Mouse (Mus musculus) adrenal gland (tissue): ENCODE data around the gene Cntn3.
"Not testable (repeated sequence)": the region's sequence is repeated elsewhere in the genome, so short reads cannot be mapped to it uniquely, and the experiment has no call there.

ENCODE experiments used
- intact Hi-C: fragments of 180-260 bp; cut with DNase I; formaldehyde crosslinking; loops from one replicate; pipeline ENCODE4 v1.15.1; 2025
- long read RNA-seq, 2 experiments: library from polyadenylated mRNA; unstranded; transcript quantifications; one replicate each; pipeline ENCODE4 v2.0.0; 2020; ENCODE audit warnings: borderline replicate concordance in 1 of 2; ENCODE audit not compliant: insufficient replicate concordance in 1 of 2

Gene Cntn3
- long read RNA-seq, experiment 1 = 0 reads
- long read RNA-seq, experiment 2 = 0 reads

DNA sequence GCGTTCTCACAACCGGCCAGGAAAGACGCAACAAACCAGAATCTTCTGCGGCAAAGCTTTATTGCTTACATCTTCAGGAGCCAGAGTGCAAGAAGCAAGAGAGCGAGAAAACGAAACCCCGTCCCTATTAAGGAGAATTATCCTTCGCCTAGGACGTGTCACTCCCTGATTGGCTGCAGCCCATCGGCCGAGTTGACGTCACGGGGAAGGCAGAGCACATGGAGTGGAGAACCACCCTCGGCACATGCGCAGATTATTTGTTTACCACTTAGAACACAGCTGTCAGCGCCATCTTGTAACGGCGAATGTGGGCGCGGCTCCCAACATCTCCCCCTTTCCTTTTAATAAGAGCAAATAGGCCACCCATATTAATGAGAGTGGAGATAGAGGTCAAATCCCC lies at the start of gene Cntn3:
Gene Cntn3 (minus strand): TSS at position 101 of the 400 bp plus-strand sequence.
- intact Hi-C loops = not testable (repeated sequence)

DNA sequence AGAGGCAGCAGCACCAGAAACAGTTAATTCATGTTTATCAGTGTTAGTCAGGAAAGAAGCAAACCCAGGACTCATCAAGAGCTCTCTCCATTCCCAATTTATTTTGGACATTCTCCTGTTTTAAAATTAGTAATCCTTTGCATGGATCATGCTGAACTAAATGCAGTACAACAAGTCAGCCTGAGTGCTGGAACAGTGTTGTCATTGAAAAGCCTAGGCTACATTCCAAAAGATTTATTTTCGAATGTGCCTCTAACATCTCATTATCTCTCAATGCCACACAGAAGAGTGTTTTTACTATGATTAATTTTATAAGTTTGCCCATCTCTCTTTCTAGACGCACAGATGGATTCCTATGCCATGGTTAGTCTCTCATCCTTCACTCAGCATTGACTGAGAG lies 27.9 kb upstream of the Cntn3 start:
- intact Hi-C loops = no loop called here

- intact Hi-C loops = no loop called here
Measured at GRCm38 (mm10) chr6:102597756-102598155, 24.9 kb upstream of the Cntn3 start.

- intact Hi-C loops = no loop called here
Measured at GRCm38 (mm10) chr6:102590151-102590550, 17.2 kb upstream of the Cntn3 start.

- intact Hi-C loops = no loop called here
Measured at GRCm38 (mm10) chr6:102589311-102589710, 16.4 kb upstream of the Cntn3 start.

- intact Hi-C loops = no loop called here
Measured at GRCm38 (mm10) chr6:102586056-102586455, 13.2 kb upstream of the Cntn3 start.

DNA sequence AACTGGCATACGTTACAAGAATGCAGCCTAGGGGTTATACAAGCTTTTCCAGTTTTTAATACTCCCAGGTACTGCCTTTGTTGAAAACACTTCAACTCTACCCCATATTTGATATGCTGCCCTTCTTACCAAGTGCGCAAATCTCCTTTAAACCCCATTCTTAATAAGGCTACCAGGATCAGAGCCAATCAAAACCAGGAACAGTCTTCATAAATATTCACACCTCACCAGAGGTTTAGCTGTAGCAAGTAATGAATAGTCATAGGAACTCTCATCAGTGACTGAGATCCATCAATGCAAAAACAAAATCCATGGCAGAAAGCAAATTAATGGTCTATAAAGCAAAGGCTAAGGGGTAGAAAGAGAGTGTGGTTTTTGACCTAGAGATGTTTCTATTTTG lies 10.7 kb upstream of the Cntn3 start:
- intact Hi-C loops = no loop called here

GRCm38 (mm10) chr6:102567496-102567895 lies 5.4 kb downstream of the Cntn3 start:
- intact Hi-C loops = no loop called here

- intact Hi-C loops = no loop called here
Measured at GRCm38 (mm10) chr6:102565228-102565627, 7.7 kb downstream of the Cntn3 start.

- intact Hi-C loops = no loop called here
Measured at GRCm38 (mm10) chr6:102564011-102564731, 8.7 kb downstream of the Cntn3 start.

GRCm38 (mm10) chr6:102563431-102563830 lies 9.5 kb downstream of the Cntn3 start:
- intact Hi-C loops = no loop called here

GRCm38 (mm10) chr6:102557521-102557920 lies 15.4 kb downstream of the Cntn3 start:
- intact Hi-C loops = no loop called here

GRCm38 (mm10) chr6:102556497-102556896 lies 16.4 kb downstream of the Cntn3 start:
- intact Hi-C loops = no loop called here

DNA sequence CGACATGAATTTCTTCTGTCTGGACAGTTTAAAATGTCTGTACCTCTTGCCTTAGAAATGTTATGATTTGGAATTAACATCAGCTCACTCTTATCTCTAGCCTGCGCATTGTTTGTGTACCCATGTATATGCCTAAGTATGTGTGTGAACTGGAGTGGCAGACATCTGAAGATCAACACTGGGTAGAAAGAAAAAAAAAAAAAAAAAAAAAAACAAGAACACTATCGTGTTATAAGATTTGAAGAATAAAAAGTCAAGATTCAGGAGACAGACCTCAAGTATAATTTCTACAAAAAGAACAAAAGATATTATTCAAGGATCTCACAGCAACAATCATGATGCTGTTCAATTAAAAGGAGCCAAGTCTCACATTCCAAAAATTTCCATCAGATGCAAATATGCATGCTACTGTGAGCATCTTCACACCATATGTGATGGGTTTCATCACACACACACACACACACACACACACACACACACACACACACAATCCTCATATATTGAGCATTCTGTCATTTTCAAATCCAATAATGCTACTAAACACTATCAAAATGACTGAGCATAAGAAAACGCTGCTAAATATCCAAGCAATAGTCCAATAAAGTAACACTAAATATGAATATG lies 17.0 kb downstream of the Cntn3 start:
- intact Hi-C loops = no loop called here

- intact Hi-C loops = no loop called here
Measured at GRCm38 (mm10) chr6:102555067-102555657, 17.7 kb downstream of the Cntn3 start.

GRCm38 (mm10) chr6:102541633-102542412 lies 31.1 kb downstream of the Cntn3 start:
- intact Hi-C loops = no loop called here

GRCm38 (mm10) chr6:102535599-102535998 lies 37.3 kb downstream of the Cntn3 start:
- intact Hi-C loops = no loop called here

- intact Hi-C loops = no loop called here
Measured at GRCm38 (mm10) chr6:102523037-102523436, 49.9 kb downstream of the Cntn3 start.

GRCm38 (mm10) chr6:102520977-102521376 lies 51.9 kb downstream of the Cntn3 start:
- intact Hi-C loops = no loop called here

DNA sequence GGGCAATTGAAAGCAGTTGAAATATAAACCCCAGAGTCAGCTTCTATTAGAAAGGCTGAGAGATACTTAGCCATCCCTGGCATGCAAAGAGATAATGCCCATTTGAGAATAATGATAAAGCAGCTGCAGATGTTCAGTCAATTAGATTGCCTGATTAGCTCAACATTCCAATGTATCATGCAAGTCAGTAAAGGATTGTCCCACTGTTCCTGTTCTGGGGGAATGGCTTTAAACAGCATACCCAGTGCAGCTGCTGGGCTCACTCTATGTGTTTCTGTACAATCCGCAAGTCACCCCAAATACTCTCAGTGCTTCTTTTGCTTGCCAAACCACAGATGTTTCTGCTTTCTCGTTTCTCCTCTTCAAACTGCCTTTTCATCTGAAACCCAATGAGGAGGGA lies 57.7 kb downstream of the Cntn3 start:
- intact Hi-C loops = no loop called here

GRCm38 (mm10) chr6:102512085-102512484 lies 60.8 kb downstream of the Cntn3 start:
- intact Hi-C loops = no loop called here

GRCm38 (mm10) chr6:102485509-102485908 lies 87.4 kb downstream of the Cntn3 start:
- intact Hi-C loops = no loop called here
